Mouse (Mus musculus) lung, postnatal 25 days (tissue): ENCODE data around the gene Gsk3b.

ENCODE experiments used
- DNase-seq: peaks from one replicate; pipeline ENCODE4 v3.0.0; 2022; ENCODE audit warnings: low spot score

Gene Gsk3b

GRCm38 (mm10) chr16:38088629-38089446 lies at the start of gene Gsk3b:
Gene Gsk3b, plus strand, starts transcription at chr16:38089001.
- peak; percentile 100 for DNase-seq

- DNase-seq = no peak
These were observed 46.6 kb upstream of the Gsk3b start for GRCm38 (mm10) chr16:38042160-38042559.

GRCm38 (mm10) chr16:38044551-38044950 lies 44.2 kb upstream of the Gsk3b start:
- DNase-seq = no peak

- DNase-seq = peak; percentile 18
These were observed 40.8 kb upstream of the Gsk3b start for GRCm38 (mm10) chr16:38047781-38048558.

- no peak for DNase-seq
These were observed 30.9 kb upstream of the Gsk3b start for GRCm38 (mm10) chr16:38057898-38058297.

- no peak for DNase-seq
These were observed 30.0 kb upstream of the Gsk3b start for GRCm38 (mm10) chr16:38058836-38059235.

- DNase-seq = no peak
These were observed 29.2 kb upstream of the Gsk3b start for GRCm38 (mm10) chr16:38059631-38060030.

GRCm38 (mm10) chr16:38073859-38074631 lies 14.8 kb upstream of the Gsk3b start:
- DNase-seq = peak; percentile 21

GRCm38 (mm10) chr16:38080201-38080600 lies 8.6 kb upstream of the Gsk3b start:
- no peak for DNase-seq

- no peak for DNase-seq
These were observed 1.6 kb upstream of the Gsk3b start for GRCm38 (mm10) chr16:38087231-38087630.

- no peak for DNase-seq
These were observed 1.1 kb upstream of the Gsk3b start for GRCm38 (mm10) chr16:38087645-38088125.

GRCm38 (mm10) chr16:38088126-38088628 lies 624 bp upstream of the Gsk3b start:
- DNase-seq = no peak

GRCm38 (mm10) chr16:38089447-38090170 lies 808 bp downstream of the Gsk3b start:
- no peak for DNase-seq

- no peak for DNase-seq
These were observed 1.7 kb downstream of the Gsk3b start for GRCm38 (mm10) chr16:38090341-38091005.

GRCm38 (mm10) chr16:38091041-38091440 lies 2.2 kb downstream of the Gsk3b start:
- no peak for DNase-seq

GRCm38 (mm10) chr16:38091706-38092105 lies 2.9 kb downstream of the Gsk3b start:
- DNase-seq = no peak

GRCm38 (mm10) chr16:38092598-38092997 lies 3.8 kb downstream of the Gsk3b start:
- DNase-seq = no peak

GRCm38 (mm10) chr16:38095181-38095851 lies 6.5 kb downstream of the Gsk3b start:
- no peak for DNase-seq

GRCm38 (mm10) chr16:38097521-38097920 lies 8.7 kb downstream of the Gsk3b start:
- DNase-seq = no peak

- DNase-seq = no peak
These were observed 10.5 kb downstream of the Gsk3b start for GRCm38 (mm10) chr16:38099325-38099724.
